Mouse (Mus musculus): ENCODE measurements around the gene Grhpr.

DNA sequence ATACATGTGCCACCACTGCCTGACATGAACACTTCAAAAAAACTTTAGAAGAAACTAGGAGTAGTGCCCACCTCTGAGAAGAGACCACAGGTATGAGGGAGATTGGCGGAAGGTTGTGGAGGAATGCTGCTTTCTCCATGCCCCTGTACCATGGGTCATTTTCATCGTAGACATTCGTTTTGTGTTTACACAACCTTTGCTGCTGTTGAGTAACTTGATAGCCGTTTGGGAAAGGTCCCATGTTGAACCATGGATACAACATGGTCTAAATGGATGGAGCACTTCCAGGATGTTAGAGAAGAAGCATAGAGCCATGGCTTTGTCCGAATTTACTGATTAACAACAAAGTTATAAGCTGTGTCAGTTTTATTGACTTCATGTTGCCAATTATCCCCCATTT lies 3.0 kb upstream of the Grhpr start:
- TF ChIP-seq ZNF384 (IDR thresholded peaks at IDR 0.05; ENCODE audit: low read depth, low read length): no peak
- no peak for TF ChIP-seq HCFC1 (IDR thresholded peaks at IDR 0.05; ENCODE audit: borderline replicate concordance, insufficient read depth, low read length)
- no peak for TF ChIP-seq MAFK (IDR thresholded peaks at IDR 0.05; ENCODE audit: insufficient read depth, low read depth, low read length)

Data from ES-E14 (cell line).